Mouse (Mus musculus): ENCODE data around the gene Mapk8ip1. TPM values are rescaled to one million over a fixed set of nuclear protein-coding genes. Genes with fewer than 3 reads are reported as not detected.

Mapk8ip1 gene
- polyA plus RNA-seq, 1 experiment: 0.20 TPM

DNA sequence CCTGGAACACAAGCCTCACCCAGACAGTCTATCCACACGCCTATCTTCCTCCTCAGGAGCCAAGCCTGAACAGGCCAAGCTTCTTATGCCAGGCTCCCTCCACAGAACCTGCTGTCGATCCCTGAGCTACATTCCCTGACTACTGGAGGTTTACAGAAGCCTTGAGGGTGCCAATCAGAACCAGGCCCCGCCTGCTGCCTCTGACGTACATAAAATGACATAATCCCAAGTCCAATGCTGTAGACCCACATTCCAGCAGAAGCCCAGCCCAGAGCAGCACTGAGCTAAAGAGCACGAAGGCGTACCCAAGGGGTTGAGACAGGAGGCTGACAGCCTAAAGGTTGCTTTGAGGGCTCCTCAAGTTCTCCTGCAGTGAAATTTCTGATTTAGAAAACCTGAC, 26.8 kb upstream of the Mapk8ip1 start:
- TF ChIP-seq GATA1 (IDR thresholded peaks at IDR 0.05; ENCODE audit: borderline replicate concordance, low read length) (no peak), FLI1 (IDR thresholded peaks at IDR 0.05; ENCODE audit: low read length) (no peak)
- no peaks in the 10 kb centered on the region for H3K27me3 ChIP-seq (replicated peaks)
- no peaks in the 10 kb centered on the region for H3K9me3 ChIP-seq
- peaks cover 100% of the 10 kb centered on the region for H3K4me1 ChIP-seq
- H3K4me3 ChIP-seq (replicated peaks): no peak overlapping the region
- H3K36me3 ChIP-seq (replicated peaks; ENCODE audit: low read length): peaks cover 73% of the 10 kb centered on the region

DNA sequence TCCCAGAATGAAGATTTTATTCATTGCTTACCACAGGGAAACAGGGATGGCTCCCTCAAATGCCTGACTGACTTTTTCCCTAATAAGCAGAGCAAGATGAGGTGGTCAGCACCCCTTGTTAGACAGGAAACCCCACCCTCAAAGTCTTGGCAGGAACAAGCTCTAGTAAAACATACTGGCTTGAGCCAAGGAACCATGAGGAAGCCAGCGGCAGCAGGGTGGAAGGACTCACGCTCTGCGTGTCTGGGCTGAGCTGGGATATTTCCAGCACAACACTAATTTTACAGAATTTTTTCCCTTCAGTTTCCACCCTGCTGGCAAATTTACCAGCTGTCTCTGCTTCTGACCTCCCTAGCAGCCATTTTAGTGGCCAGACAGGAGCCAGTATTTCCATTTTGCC, 25.4 kb upstream of the Mapk8ip1 start:
- no peaks in the 10 kb centered on the region for H3K9me3 ChIP-seq
- no peaks in the 10 kb centered on the region for H3K27me3 ChIP-seq (replicated peaks)
- H3K4me1 ChIP-seq: peaks cover 100% of the 10 kb centered on the region
- TF ChIP-seq FLI1 (IDR thresholded peaks at IDR 0.05; ENCODE audit: low read length): no peak
- TF ChIP-seq GATA1 (IDR thresholded peaks at IDR 0.05; ENCODE audit: borderline replicate concordance, low read length): no peak
- no peak overlapping the region for H3K4me3 ChIP-seq (replicated peaks)
- H3K36me3 ChIP-seq (replicated peaks; ENCODE audit: low read length): peaks cover 78% of the 10 kb centered on the region

DNA sequence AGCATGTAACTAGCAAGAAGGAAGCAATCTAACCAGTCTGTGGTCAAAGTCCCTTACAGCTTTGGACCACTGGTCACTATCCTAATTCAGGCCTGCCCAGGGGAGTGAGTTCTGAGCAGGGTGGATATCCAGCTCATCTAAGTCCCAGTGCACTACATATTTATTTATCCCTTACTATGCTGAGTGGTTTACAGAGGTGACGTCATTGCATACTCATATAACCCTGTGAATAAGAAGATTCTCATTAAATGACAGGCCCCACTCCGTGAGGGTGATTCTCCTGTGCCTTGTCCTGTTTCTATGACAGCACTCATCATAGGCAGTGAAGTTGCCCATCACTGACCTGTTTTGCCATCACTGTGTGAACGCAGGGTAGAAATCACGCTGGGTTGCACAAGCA, 24.3 kb upstream of the Mapk8ip1 start:
- H3K4me3 ChIP-seq (replicated peaks): no peak overlapping the region
- peaks cover 89% of the 10 kb centered on the region for H3K4me1 ChIP-seq
- TF ChIP-seq GATA1 (IDR thresholded peaks at IDR 0.05; ENCODE audit: borderline replicate concordance, low read length) (no peak), FLI1 (IDR thresholded peaks at IDR 0.05; ENCODE audit: low read length) (no peak)
- H3K9me3 ChIP-seq: no peaks in the 10 kb centered on the region
- no peaks in the 10 kb centered on the region for H3K27me3 ChIP-seq (replicated peaks)
- H3K36me3 ChIP-seq (replicated peaks; ENCODE audit: low read length): peaks cover 86% of the 10 kb centered on the region

DNA sequence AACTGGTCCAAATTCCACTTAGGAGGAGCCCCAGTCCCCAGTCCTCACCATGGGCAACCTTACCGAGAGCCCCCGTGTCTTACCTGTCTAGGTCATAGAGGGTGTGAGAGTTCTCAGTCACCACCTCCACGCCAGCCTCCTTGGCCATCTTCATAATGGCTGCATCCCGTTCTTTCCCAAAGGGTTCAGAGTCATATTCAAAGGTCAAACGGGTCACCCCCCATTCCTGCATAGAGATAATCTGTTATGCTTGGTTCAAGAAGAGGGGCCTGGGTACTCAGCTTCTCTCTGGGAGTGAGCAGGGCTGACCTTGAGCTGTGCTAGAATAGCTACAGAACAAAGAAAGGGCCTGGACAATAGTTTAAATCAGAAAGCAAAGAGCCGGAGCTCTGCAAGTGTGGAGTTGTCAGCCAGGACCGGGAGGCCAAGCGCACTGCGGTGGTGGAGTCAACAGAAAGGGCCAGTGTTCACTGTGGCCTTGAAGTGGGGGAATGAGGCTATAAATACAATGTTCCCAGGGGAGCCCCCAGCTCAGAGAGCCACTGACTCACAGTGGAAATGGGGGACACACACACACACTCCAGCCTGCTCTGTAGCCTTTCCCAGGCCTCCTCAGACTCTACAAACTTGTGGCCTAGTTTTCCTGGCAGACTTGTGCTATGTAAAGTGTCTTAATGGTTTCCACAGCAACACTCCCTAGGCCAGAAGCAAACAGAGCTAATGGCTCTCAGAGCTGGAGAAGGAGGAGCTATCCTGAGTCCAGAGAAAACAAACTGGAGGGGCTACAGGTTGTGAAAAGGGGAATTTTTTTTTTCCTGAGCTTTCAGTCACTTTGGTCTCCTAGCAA, 23.6 kb upstream of the Mapk8ip1 start:
- no peaks in the 10 kb centered on the region for H3K9me3 ChIP-seq
- peaks cover 90% of the 10 kb centered on the region for H3K36me3 ChIP-seq (replicated peaks; ENCODE audit: low read length)

DNA sequence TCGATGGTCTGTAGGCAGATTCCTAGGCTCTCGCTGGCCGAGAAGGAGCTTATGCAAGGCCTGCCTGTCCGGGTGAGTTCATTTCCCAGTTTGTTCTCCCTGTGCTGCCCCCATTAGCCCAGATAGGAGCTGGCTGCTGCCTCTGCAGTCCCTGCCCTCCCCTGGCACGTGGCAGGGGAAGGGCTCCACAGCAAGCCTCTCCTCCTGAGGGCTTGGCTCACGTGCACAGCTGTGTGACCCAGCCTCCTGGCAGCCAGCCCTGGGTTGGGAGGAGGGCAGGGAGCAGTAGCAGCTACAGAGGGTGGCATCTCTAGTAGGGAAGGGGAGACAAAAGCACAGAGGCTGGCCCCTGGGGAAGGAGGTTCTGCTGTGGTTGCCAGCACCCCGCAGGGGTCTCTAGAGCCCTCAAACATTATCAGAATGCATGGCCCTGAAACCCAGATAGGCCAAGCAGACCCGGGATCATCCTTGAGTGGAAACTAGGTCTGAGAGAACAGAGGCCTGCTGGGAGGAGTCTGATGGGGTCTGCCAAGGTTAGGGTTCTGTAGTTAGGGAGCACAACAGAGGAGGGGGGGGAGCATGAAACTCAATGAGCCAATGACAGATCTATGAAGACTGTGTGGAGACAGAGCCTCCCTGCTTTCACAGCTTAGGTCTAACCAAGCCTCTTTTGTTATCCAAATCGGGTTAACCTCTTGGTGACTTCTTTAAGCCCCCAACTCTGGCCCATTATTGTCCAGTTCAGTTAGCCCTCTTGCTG, 22.8 kb upstream of the Mapk8ip1 start:
- Histone ChIP-seq H3K4me3 (replicated peaks) (no peak overlapping the region), H3K27me3 (replicated peaks) (no peaks in the 10 kb centered on the region), H3K4me1 (peaks cover 75% of the 10 kb centered on the region), H3K9me3 (no peaks in the 10 kb centered on the region), H3K36me3 (replicated peaks; ENCODE audit: low read length) (peaks cover 92% of the 10 kb centered on the region)
- no peak for TF ChIP-seq GATA1 (IDR thresholded peaks at IDR 0.05; ENCODE audit: borderline replicate concordance, low read length)
- no peak for TF ChIP-seq FLI1 (IDR thresholded peaks at IDR 0.05; ENCODE audit: low read length)

More for the DNA sequence above, 23.6 kb upstream of the Mapk8ip1 start:
- Histone ChIP-seq H3K4me1 (peaks cover 83% of the 10 kb centered on the region), H3K27me3 (replicated peaks) (no peaks in the 10 kb centered on the region), H3K4me3 (replicated peaks) (no peak overlapping the region)
- no peak for TF ChIP-seq GATA1 (IDR thresholded peaks at IDR 0.05; ENCODE audit: borderline replicate concordance, low read length)

DNA sequence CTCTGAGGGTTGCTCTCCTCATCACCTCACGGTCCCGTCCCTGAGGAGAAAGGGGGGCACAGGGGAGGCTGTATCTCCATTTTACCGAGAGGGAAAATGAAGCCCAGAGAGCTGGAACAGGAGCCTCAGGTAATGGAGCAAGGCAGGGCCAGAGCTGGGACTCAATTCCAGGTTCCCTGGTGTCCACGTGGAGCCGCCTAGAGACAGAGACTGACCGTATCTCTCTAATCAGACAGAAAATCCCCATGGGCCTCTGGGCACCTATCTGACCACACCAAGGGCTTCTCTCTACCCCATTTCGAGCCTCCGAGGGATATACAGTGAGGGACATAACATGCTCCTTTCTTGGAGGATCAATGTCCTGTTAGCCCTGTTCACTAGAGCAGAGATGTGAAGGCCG, 22.1 kb upstream of the Mapk8ip1 start:
- TF ChIP-seq FLI1 (IDR thresholded peaks at IDR 0.05; ENCODE audit: low read length): no peak
- no peak for TF ChIP-seq GATA1 (IDR thresholded peaks at IDR 0.05; ENCODE audit: borderline replicate concordance, low read length)
- Histone ChIP-seq H3K27me3 (replicated peaks) (no peaks in the 10 kb centered on the region), H3K36me3 (replicated peaks; ENCODE audit: low read length) (peaks cover 97% of the 10 kb centered on the region), H3K4me3 (replicated peaks) (no peak overlapping the region), H3K9me3 (no peaks in the 10 kb centered on the region), H3K4me1 (peaks cover 67% of the 10 kb centered on the region)

DNA sequence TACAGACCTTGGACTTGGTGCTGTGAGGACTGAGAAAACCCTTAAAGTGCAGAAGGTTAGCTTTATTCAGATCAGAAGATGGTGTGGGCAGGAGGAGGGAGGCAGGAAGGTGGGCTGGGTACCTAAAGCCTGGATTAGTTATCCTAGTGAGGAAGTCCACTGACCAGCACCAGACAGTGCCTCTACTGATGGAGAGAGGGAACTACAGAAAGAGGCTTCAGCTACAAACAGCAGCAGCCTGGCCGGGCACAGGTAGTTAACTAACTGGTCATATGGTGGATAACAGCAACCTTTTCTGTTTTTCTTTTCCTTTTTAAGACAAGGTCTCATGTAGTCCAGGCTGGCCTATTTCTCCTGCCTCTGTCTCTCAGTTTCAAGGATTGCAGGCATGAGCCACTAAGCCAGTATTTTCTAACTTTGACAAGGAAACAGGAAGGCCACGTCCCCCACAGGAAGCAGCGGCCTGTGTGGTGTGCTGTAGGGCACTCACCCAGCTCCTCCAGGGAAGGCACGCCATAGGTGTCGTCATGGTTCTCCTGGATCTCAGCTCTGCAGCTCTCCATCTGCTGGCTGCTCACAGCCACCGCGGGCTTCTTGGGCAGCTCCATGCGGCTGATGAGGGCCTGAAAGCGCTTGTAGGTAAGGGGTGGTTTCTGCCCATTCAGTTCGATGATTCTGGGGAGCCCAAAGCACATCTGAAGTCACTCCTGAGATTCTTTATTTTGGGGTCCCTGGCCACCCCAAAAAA, 21.5 kb upstream of the Mapk8ip1 start:
- Histone ChIP-seq H3K4me1 (peaks cover 64% of the 10 kb centered on the region), H3K27me3 (replicated peaks) (no peaks in the 10 kb centered on the region), H3K9me3 (no peaks in the 10 kb centered on the region), H3K4me3 (replicated peaks) (peak overlapping the region; percentile 71), H3K36me3 (replicated peaks; ENCODE audit: low read length) (peaks cover 98% of the 10 kb centered on the region)
- TF ChIP-seq GATA1 (IDR thresholded peaks at IDR 0.05; ENCODE audit: borderline replicate concordance, low read length) (no peak), FLI1 (IDR thresholded peaks at IDR 0.05; ENCODE audit: low read length) (no peak)

DNA sequence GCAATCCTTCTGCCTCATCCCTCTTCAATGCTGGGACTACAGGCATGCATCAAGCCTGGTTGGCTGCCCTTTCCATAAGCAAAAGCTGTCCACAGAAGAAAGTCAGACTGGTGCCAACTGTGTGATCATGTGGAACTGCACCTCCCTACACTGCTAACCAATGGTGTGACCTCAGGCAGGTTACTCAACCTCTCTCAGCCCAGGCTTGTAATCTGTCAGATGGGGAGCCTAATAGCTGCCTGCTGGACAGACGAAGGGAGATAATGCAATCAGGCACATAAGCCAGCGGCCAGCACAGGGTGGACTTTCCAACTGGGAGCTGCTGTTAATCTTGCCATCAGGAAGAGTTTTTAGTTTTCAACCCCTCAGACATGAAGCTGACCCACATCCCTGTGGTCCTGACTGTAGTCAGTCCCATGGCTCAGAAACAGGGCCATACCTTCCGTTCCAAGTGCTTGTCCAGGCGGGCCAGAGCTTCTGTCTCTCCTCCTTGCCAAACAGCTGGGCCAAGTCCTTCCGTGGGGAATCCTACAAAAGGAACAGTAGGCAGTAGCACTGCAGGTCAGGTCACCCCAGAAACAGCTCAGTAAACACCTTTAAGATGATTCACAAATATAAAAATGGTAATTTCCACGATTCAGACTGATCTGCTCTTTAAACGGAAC, 20.8 kb upstream of the Mapk8ip1 start:
- Histone ChIP-seq H3K27me3 (replicated peaks) (no peaks in the 10 kb centered on the region), H3K4me3 (replicated peaks) (no peak overlapping the region), H3K9me3 (no peaks in the 10 kb centered on the region), H3K4me1 (peaks cover 60% of the 10 kb centered on the region), H3K36me3 (replicated peaks; ENCODE audit: low read length) (peaks cover 100% of the 10 kb centered on the region)
- TF ChIP-seq FLI1 (IDR thresholded peaks at IDR 0.05; ENCODE audit: low read length) (no peak), GATA1 (IDR thresholded peaks at IDR 0.05; ENCODE audit: borderline replicate concordance, low read length) (no peak)

DNA sequence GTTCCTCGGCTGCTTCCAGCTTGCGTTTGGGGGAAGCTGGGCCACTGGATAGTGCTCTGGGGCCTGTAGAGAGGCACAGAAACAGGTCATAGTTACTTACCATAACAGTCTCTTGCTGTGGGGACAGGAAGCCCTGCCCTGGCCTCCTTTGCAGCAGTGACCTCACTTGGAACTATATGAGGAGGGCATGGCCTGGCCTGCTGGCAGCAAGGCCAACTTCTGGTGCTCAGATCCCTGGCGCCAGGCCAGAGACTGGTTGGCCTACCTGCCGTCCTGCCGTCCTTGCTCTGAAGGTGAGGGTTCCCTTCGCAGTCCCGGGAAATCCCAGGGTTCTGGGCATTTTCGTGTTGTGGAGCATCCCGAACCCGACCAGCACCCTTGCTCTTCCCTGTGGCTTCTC, 10.6 kb upstream of the Mapk8ip1 start:
- TF ChIP-seq GATA1 (IDR thresholded peaks at IDR 0.05; ENCODE audit: borderline replicate concordance, low read length): no peak
- TF ChIP-seq FLI1 (IDR thresholded peaks at IDR 0.05; ENCODE audit: low read length): no peak
- Histone ChIP-seq H3K36me3 (replicated peaks; ENCODE audit: low read length) (peaks cover 100% of the 10 kb centered on the region), H3K4me3 (replicated peaks) (no peak overlapping the region), H3K27me3 (replicated peaks) (no peaks in the 10 kb centered on the region), H3K9me3 (no peaks in the 10 kb centered on the region), H3K4me1 (no peaks in the 10 kb centered on the region)
